Mouse (Mus musculus) embryonic facial prominence, embryonic 15.5 days (tissue): ENCODE data around the gene Pde6d. TPM values are rescaled to one million over a fixed set of nuclear protein-coding genes. Genes with fewer than 3 reads are reported as not detected.
A peak's percentile ranks its signal among the peaks of the same experiment; 100 is the strongest.

Experiments used
- ATAC-seq: fragments of 200-750 bp; cut with Nextera tagmentation; 2 replicates; pipeline ENCODE4 v1.8.0; 2017; ENCODE audit warnings: low read depth, moderate TSS enrichment; ENCODE audit not compliant: insufficient number of reproducible peaks, low FRiP score, low TSS enrichment
- H3K27ac ChIP-seq: fragments of 300-500 bp; sonication (generic); replicated peaks from 2 replicates; pipeline ENCODE4 v1.5.1; 2015; ENCODE audit warnings: mild to moderate bottlenecking, inconsistent platforms
- H3K27me3 ChIP-seq: fragments of 300-500 bp; sonication (generic); 2 replicates; pipeline ENCODE4 v1.6.1; 2015; ENCODE audit warnings: inconsistent platforms
- H3K36me3 ChIP-seq: fragments of 300-500 bp; sonication (generic); 2 replicates; pipeline ENCODE4 v1.6.1; 2015; ENCODE audit warnings: mild to moderate bottlenecking, inconsistent platforms
- H3K4me1 ChIP-seq: fragments of 300-500 bp; sonication (generic); 2 replicates; pipeline ENCODE4 v1.6.1; 2015; ENCODE audit warnings: inconsistent platforms
- H3K4me2 ChIP-seq: fragments of 300-500 bp; sonication (generic); replicated peaks from 2 replicates; pipeline ENCODE4 v1.6.1; 2015; ENCODE audit warnings: mild to moderate bottlenecking, inconsistent platforms
- H3K4me3 ChIP-seq: fragments of 300-500 bp; sonication (generic); replicated peaks from 2 replicates; pipeline ENCODE4 v1.5.1; 2015; ENCODE audit warnings: mild to moderate bottlenecking, inconsistent platforms
- H3K9ac ChIP-seq: fragments of 300-500 bp; sonication (generic); 2 replicates; pipeline ENCODE4 v1.6.1; 2015; ENCODE audit warnings: inconsistent platforms
- H3K9me3 ChIP-seq: fragments of 300-500 bp; sonication (generic); replicated peaks from 2 replicates; pipeline ENCODE4 v1.6.1; 2016; ENCODE audit warnings: inconsistent platforms
- WGBS: fragments of 180-500 bp; shearing (Covaris S2); methylation state at CpG from one replicate; pipeline ENCODE4 v1.1.7; 2015; 5-methylcytosine and 5-hydroxymethylcytosine counted together
- polyA plus RNA-seq: library from polyadenylated mRNA; unstranded; fragments of >200 nt; fragmentation: Nextera tagmentation; extraction: Ambion mirVana; gene quantifications from 2 replicates; pipeline ENCODE4 v1.2.1, GENCODE M21; 2015

The Pde6d gene
- polyA plus RNA-seq, 1 experiment from 2014 or later: 74.7 TPM

DNA sequence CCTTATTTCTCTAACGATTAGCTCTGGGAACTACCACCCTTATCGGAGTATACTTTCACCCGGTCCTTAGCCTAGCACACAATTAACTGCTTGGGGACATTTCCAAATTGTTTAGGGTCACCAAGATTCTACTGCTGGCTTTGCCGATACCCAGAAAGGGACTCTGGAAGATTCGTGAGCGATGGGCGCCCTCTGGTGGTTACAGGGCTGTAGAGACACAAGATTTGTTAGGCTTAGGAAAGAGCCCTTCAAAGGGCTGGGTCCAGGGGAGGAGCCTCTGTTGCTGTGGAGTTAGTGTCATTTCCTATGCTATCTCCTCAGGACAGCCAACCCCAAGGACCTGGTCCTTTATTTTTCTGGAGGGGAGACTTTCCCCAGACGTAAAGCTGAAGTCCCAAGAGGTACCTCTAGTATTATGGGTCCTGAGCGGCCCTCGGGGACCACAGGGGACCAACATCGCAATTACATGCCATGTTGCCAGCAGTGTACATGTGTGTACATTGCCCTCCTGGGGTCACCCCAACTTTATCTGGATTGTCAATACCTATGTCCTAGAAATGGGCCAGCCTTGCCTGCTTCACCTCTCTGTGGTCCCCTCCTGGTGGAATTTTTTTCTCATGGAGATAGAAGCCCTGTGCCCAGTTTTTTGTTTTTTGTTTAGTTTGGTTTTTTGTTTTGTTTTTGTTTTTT is 49.9 kb downstream of the Pde6d start:
- no peak overlapping the region for H3K4me3 ChIP-seq
- 24% methylated on average over 11 of the region's 11 CpGs for WGBS
- H3K27ac ChIP-seq: peak overlapping the region; percentile 65
- H3K36me3 ChIP-seq: peaks cover 14% of the 10 kb centered on the region; the same call in 1 of the 2 replicates
- H3K4me1 ChIP-seq: peaks cover 30% of the 10 kb centered on the region
- H3K9me3 ChIP-seq: no peaks in the 10 kb centered on the region
- ATAC-seq: peak; percentile 62
- H3K27me3 ChIP-seq: no peaks in the 10 kb centered on the region
- H3K4me2 ChIP-seq: 0 out of 2 replicates have a peak overlapping the region, but pooled peaks have one; percentile 17
- H3K9ac ChIP-seq: no peak overlapping the region

DNA sequence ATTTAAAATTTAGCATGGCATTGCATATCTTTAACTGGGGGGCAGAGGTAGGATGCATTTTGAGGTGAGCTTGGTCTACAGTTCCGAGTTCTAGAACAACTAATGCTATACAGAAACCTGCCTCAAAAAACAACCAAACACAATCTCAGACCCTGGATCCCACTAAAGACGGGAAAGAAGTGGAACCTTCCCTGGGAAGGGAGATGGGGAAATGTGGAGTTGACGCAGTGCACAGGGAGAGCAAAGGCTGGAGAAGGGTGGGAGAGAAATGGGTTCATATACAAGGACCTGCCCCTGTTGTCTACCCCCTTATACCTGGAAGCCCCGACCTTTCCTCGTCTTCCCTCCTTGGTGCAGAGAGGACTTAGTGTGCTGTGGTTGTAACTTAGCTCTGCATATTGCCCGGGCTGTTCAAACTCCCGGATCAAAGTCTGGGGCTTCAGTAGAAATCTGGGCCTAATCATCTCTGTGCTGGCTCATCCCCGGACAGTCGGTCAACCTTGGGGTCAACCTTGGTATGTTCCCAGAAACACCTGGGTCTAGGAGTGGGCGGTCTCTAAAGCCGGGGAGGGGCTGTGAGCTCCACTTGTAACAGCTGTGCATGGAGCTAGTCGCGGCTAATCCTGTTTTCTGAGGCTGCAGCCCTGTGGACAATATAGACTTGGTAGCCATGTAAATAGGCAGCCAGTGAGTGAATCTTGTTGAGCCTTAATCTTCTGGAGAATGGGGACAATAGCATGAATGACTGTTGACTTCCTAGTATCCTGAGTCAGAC is 50.7 kb downstream of the Pde6d start:
- Histone ChIP-seq H3K36me3 (peaks cover 14% of the 10 kb centered on the region; the same call in 1 of the 2 replicates), H3K4me1 (peaks cover 30% of the 10 kb centered on the region), H3K27me3 (no peaks in the 10 kb centered on the region), H3K4me2 (peak overlapping the region; percentile 17; the same call in 1 of the 2 replicates), H3K27ac (peak overlapping the region; percentile 65), H3K9ac (no peak overlapping the region), H3K4me3 (no peak overlapping the region), H3K9me3 (no peaks in the 10 kb centered on the region)
- WGBS: 7% methylated on average over 13 of the region's 13 CpGs
- 0 out of 2 replicates have a peak, but pooled peaks have one; percentile 11 for ATAC-seq

DNA sequence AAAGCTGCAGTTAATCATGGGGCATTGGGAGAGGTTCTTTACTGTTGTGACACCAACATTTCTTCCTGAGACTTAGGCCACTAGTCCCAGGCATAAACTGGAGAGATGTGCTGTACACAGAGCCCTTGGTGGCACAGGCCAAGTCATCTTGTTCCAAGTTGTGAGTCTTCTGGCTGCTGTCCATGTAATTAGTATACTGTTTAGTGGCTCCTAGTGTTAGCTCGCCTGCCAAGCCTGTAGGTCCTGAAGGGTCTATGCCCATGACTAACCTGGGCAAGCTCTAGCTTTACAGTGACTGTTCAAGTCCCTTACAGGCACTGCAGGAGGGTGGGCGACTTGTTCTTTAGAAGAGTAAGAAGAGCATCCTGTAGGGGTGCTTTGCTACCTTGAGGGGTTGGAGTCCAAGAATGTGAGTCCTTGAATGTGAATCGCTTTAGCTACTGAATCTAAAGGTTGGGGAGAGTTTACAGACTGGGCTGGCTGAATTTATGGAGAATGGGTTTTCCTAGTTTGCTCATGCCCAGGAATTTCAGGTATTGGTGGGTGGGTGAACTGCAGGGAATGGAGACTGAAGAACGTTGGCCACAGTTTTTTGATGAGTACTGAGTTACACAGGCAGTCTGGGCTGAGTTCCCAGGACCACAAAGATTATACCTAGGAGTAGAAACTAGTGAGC is 51.4 kb downstream of the Pde6d start:
- H3K36me3 ChIP-seq: peaks cover 14% of the 10 kb centered on the region; the same call in 1 of the 2 replicates
- H3K4me2 ChIP-seq: 0 out of 2 replicates have a peak overlapping the region, but pooled peaks have one; percentile 17
- no peaks in the 10 kb centered on the region for H3K27me3 ChIP-seq
- ATAC-seq: no peak
- no peaks in the 10 kb centered on the region for H3K9me3 ChIP-seq
- no peak overlapping the region for H3K9ac ChIP-seq
- H3K27ac ChIP-seq: peak overlapping the region; percentile 65
- 16% methylated on average over 4 of the region's 4 CpGs for WGBS
- peak overlapping the region; percentile 2; the same call in 1 of the 2 replicates for H3K4me3 ChIP-seq
- peaks cover 30% of the 10 kb centered on the region for H3K4me1 ChIP-seq

DNA sequence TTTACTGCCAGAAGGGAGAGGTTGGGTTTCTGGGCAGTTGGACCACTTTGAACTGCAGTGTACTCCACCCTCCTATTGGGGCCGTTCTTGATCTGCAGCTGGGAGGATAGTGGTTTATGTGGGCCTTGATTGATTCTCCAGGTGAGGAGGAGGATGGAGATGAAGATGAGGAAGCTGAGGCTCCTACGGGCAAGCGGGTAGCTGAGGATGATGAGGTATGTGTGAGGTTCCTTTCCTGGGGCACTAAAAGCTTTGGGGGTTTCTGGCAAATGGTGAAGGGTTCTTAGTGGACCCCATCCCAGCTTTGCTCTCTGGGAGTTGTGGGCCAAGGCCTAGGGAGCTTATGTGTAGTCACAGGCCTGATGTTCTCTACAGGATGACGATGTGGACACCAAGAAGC is 52.8 kb downstream of the Pde6d start:
- H3K36me3 ChIP-seq: peaks cover 14% of the 10 kb centered on the region; the same call in 1 of the 2 replicates
- WGBS: 15% methylated on average over 4 of the region's 4 CpGs
- peak overlapping the region; percentile 4; the same call in 1 of the 2 replicates for H3K9ac ChIP-seq
- H3K27me3 ChIP-seq: no peaks in the 10 kb centered on the region
- peak overlapping the region; percentile 62 for H3K4me2 ChIP-seq
- peak overlapping the region; percentile 99 for H3K4me3 ChIP-seq
- H3K4me1 ChIP-seq: peaks cover 35% of the 10 kb centered on the region
- ATAC-seq: no peak
- no peaks in the 10 kb centered on the region for H3K9me3 ChIP-seq
- peak overlapping the region; percentile 39; the same call in 1 of the 2 replicates for H3K27ac ChIP-seq

DNA sequence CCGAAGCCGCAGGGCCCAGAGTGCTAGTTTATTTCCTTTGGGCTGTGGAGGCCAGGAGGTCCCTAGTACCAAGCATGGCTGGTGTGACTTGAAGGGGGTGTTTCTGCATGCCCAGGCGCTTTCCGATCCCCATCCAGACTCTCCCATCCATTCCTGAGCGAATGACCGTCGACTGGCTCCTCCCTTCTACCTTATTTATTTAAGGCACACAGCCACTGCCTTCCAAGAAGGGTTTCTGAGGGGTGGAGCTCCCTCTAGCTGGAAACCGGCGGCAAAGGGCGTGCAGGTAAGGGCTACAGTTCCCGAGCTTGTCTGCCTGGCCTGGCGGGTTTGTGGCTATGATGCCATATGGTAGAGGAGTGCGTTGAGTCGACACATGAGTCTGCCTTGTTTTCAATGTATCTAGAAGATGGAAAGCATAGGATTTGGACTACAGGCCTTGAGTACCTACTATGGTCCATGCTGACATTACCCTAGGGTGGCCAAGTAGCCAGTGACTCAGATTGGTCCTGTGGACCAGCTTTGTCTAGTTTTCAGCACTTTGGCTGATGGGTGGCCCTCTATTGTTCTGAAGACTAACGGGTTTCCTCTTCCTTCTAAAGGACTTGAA is 53.8 kb downstream of the Pde6d start:
- peak overlapping the region; percentile 99 for H3K9ac ChIP-seq
- peak overlapping the region; percentile 100 for H3K27ac ChIP-seq
- no peaks in the 10 kb centered on the region for H3K9me3 ChIP-seq
- ATAC-seq: no peak
- H3K4me1 ChIP-seq: peaks cover 43% of the 10 kb centered on the region
- H3K36me3 ChIP-seq: peaks cover 14% of the 10 kb centered on the region; the same call in 1 of the 2 replicates
- peak overlapping the region; percentile 62 for H3K4me2 ChIP-seq
- WGBS: 0% methylated on average over 15 of the region's 15 CpGs
- H3K4me3 ChIP-seq: peak overlapping the region; percentile 99
- H3K27me3 ChIP-seq: no peaks in the 10 kb centered on the region

DNA sequence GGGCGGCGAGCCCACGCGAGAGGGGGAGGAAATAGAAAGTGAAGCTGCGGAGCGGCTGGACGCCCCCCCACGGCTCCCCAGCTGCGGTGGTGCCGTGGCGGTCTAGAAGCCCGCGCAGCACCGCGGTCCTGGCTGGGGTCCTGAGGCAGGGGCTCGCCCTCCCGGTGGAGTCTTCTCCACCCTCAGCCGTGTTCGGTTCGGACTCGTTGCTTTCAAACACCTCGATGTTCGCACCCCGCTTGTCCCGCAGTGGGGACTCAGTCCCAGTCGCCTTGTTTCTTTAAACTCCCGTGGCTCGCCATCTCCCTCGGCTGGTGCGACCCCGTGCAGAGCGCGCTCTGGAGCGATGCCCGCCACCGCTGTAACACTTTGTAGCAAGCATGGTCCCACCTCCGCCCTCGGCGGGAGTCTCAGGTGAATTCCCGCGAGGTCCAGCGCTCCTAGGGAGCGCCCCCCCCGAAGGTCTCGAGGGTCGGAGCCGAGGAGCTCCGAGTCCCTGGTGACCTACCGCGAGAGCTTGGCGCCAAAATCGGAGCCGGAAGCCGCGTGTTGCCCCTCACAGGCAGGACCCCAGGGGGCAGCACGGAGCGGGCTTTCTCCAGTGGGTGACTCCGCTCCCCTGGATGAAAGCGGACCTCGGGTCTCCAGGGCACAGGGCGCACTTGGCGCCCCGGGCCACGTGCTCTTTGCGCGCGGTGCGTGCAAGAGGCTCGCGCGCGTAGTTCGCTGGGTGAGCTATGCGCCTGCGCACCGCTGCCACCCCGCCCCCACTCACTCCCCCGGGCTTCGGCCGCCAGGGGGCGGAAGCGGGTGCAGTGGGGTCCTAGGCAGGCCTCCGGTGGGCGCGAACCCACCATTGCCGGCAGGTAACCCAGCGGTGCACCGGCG is 54.6 kb downstream of the Pde6d start:
- H3K9ac ChIP-seq: peak overlapping the region; percentile 99
- H3K27me3 ChIP-seq: no peaks in the 10 kb centered on the region
- H3K4me2 ChIP-seq: peak overlapping the region; percentile 62
- 0 out of 2 replicates have a peak, but pooled peaks have one; percentile 3 for ATAC-seq
- peaks cover 14% of the 10 kb centered on the region; the same call in 1 of the 2 replicates for H3K36me3 ChIP-seq
- WGBS: under 1% methylated on average over 87 of the region's 89 CpGs
- peaks cover 47% of the 10 kb centered on the region for H3K4me1 ChIP-seq
- no peaks in the 10 kb centered on the region for H3K9me3 ChIP-seq
- peak overlapping the region; percentile 99 for H3K4me3 ChIP-seq
- H3K27ac ChIP-seq: peak overlapping the region; percentile 100

DNA sequence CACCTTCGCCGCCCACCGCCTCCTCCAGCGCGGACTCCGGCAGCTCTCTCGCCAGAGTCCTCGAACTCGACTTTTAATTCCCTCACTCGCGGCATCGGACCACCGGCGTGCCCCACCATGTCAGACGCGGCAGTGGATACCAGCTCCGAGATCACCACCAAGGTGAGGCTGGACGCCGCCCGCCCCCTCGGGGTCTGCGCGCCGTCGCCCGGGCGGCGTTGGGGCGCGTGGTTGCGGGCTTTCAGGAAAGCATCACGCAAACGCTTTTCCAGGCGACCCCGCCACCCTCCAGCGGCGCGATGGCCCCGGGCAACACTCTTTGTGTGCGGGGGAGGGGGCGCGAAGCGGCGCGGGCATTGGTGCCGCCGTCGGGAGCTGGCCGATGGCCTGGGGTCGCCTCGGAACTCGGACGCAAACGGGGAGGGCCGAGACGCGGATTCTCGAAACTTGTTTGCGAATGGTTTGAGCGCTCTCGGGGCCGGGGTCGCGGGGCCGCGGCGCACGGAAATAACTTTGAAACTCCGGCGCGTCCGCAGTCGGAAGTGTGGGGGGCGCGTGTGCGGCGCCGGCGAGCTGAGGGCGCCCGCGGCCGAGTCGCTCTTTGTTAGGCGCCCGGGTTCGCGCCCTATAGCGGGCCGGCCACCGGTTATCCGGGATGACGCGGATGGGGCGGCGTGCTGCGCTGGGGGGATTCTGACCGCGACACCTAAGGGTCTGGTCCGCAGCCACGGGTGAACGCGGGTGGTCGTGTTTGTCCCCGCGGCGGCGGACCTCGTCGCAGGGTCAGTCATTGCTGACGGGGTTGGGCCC is 55.4 kb downstream of the Pde6d start:
- Histone ChIP-seq H3K9me3 (no peaks in the 10 kb centered on the region), H3K4me2 (peak overlapping the region; percentile 62), H3K4me3 (peak overlapping the region; percentile 99), H3K36me3 (peaks cover 14% of the 10 kb centered on the region; the same call in 1 of the 2 replicates), H3K27me3 (no peaks in the 10 kb centered on the region), H3K9ac (peak overlapping the region; percentile 99), H3K4me1 (peaks cover 48% of the 10 kb centered on the region), H3K27ac (peak overlapping the region; percentile 100)
- no peak for ATAC-seq
- under 1% methylated on average over 101 of the region's 111 CpGs for WGBS

DNA sequence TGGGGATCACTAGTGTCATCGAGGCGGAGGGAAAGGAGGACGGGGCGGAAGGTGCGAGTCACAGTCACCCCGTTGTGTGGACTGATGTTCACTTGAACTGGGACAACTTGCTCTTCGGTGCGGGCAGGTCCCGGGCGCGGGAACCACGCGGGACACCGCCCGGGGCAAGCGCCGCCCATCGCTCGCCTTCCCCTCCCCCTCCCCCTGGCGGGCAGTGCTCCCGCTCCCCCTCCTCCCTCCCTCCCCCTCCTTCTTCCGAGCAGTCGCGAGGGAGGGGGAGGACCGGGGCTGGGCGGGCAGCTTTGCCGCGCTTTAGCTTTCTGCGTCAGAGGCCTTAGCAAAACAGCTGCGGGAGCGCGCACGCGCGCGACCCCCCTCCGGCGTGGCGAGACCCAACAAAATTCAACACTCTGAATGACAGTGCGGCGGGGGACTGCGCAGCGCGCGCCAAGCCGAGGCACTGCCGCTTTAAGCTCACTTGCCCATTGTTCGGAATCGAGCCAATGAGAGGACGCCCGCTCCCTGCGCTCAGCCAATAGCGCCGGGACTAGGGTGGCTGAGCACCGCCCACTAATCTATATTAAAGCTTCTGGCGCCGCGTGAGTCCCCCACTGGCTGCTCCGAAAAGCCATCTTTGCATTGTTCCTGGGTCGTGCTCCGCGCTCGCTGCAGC is 56.2 kb downstream of the Pde6d start, which contains the start of gene Ptma:
Gene Ptma, plus strand, starts transcription at position 611 of the 673 bp plus-strand sequence.
- peaks cover 44% of the 10 kb centered on the region for H3K4me1 ChIP-seq
- H3K9me3 ChIP-seq: no peaks in the 10 kb centered on the region
- peak within 1 kb of the TSS; percentile 100 for H3K27ac ChIP-seq
- peak within 1 kb of the TSS; percentile 99 for H3K9ac ChIP-seq
- peaks cover 13% of the 10 kb centered on the region; the same call in 1 of the 2 replicates for H3K36me3 ChIP-seq
- peak within 1 kb of the TSS; percentile 85 for H3K4me2 ChIP-seq
- peak within 1 kb of the TSS; percentile 99 for H3K4me3 ChIP-seq
- no peaks in the 10 kb centered on the region for H3K27me3 ChIP-seq
- peak; percentile 96 for ATAC-seq
- under 1% methylated on average over 55 of the region's 63 CpGs for WGBS
